Mouse (Mus musculus) liver, embryonic 14 days (tissue): ENCODE data around the gene Nus1. TPM values are rescaled to one million over a fixed set of nuclear protein-coding genes. Genes with fewer than 3 reads are reported as not detected.

Experiments
- polyA plus RNA-seq: library from polyadenylated mRNA; depleted of rRNA; stranded (reverse); fragments of >200 nt; gene quantifications from 2 replicates; pipeline ENCODE4 v1.2.3, GENCODE M21; 2012; rRNA removed

Nus1 gene
- 8.5 and 10.2 TPM in 2 replicates for polyA plus RNA-seq

GRCm38 (mm10) chr10:52417299-52417997 is at the start of gene Nus1:
Nus1 (plus strand) TSS chr10:52417547.

GRCm38 (mm10) chr10:52381845-52382591 is 35.3 kb upstream of the Nus1 start, which contains the start of gene Gopc:
Gopc (minus strand) TSS chr10:52382124.

GRCm38 (mm10) chr10:52388922-52389430 is 28.4 kb upstream of the Nus1 start, which contains the start of gene Nepn:
Nepn (plus strand) TSS chr10:52388972.

Other genes with a start within 250 kb of the Nus1 start
- 0.01 and 0.03 TPM in 2 replicates for gene Ros1, start 222.3 kb upstream of the Nus1 start, polyA plus RNA-seq
- 1.8 and 2.1 TPM in 2 replicates for gene Dcbld1, start 183.9 kb upstream of the Nus1 start, polyA plus RNA-seq
- not detected in 2 replicates for gene Gm26741, start 58.8 kb upstream of the Nus1 start, polyA plus RNA-seq
- gene Gopc, start 35.4 kb upstream of the Nus1 start, polyA plus RNA-seq = 2.5 and 3.6 TPM in 2 replicates
- gene Nepn, start 28.6 kb upstream of the Nus1 start, polyA plus RNA-seq = 0.01 TPM in 1 of 2 replicates, not detected in the other